Mouse (Mus musculus) hindbrain, embryonic 14.5 days (tissue): ENCODE results near the gene Rab23. TPM values are rescaled to one million over a fixed set of nuclear protein-coding genes. Genes with fewer than 3 reads are reported as not detected.
"Not testable (repeated sequence)": the region's sequence is repeated elsewhere in the genome, so short reads cannot be mapped to it uniquely, and the experiment has no call there.

Experiments used
- ATAC-seq: fragments of 200-750 bp; cut with Nextera tagmentation; 2 replicates; pipeline ENCODE4 v1.8.0; 2017; ENCODE audit warnings: moderate number of reproducible peaks, mild to moderate bottlenecking, moderate TSS enrichment, moderate library complexity; ENCODE audit not compliant: low FRiP score
- DNase-seq: peaks from one replicate; pipeline ENCODE4 v3.0.0-alpha.2; 2015; ENCODE audit warnings: low spot score
- H3K27ac ChIP-seq: fragments of 300-500 bp; sonication (generic); 2 replicates; pipeline ENCODE4 v1.5.1; 2014; ENCODE audit warnings: mild to moderate bottlenecking, moderate library complexity
- H3K27me3 ChIP-seq: fragments of 300-500 bp; sonication (generic); 2 replicates; pipeline ENCODE4 v1.6.1; 2014; ENCODE audit warnings: mild to moderate bottlenecking, low read length, mixed read lengths; ENCODE audit not compliant: control insufficient read depth, insufficient read depth
- H3K36me3 ChIP-seq: fragments of 300-500 bp; sonication (generic); replicated peaks from 2 replicates; pipeline ENCODE4 v1.6.1; 2014; ENCODE audit not compliant: control insufficient read depth, insufficient read depth
- H3K4me1 ChIP-seq: fragments of 300-500 bp; sonication (generic); replicated peaks from 2 replicates; pipeline ENCODE4 v1.6.1; 2014; ENCODE audit warnings: antibody characterized with exemption, low read length, mixed read lengths; ENCODE audit not compliant: control insufficient read depth, insufficient read depth
- H3K4me2 ChIP-seq: fragments of 300-500 bp; sonication (generic); replicated peaks from 2 replicates; pipeline ENCODE4 v1.6.1; 2014; ENCODE audit warnings: mild to moderate bottlenecking, moderate library complexity
- H3K4me3 ChIP-seq: fragments of 300-500 bp; sonication (generic); replicated peaks from 2 replicates; pipeline ENCODE4 v1.5.1; 2014; ENCODE audit warnings: mild to moderate bottlenecking, low read length
- H3K9ac ChIP-seq: fragments of 300-500 bp; sonication (generic); 2 replicates; pipeline ENCODE4 v1.6.1; 2014
- H3K9me3 ChIP-seq: fragments of 300-500 bp; sonication (generic); 2 replicates; pipeline ENCODE4 v1.6.1; 2016; ENCODE audit warnings: low read length; ENCODE audit not compliant: control insufficient read depth
- WGBS: fragments of 180-500 bp; shearing (Covaris S2); extraction: QIAGEN DNeasy Blood & Tissue Kit; methylation state at CpG from one replicate; pipeline ENCODE4 v1.1.7; 2014; 5-methylcytosine and 5-hydroxymethylcytosine counted together
- polyA plus RNA-seq: library from polyadenylated mRNA; unstranded; fragments of >200 nt; fragmentation: Nextera tagmentation; extraction: Ambion mirVana; gene quantifications from 2 replicates; pipeline ENCODE4 v1.2.1, GENCODE M21; 2014

Gene Rab23
- polyA plus RNA-seq, 1 experiment from 2014 or later, result 27.9 TPM

DNA sequence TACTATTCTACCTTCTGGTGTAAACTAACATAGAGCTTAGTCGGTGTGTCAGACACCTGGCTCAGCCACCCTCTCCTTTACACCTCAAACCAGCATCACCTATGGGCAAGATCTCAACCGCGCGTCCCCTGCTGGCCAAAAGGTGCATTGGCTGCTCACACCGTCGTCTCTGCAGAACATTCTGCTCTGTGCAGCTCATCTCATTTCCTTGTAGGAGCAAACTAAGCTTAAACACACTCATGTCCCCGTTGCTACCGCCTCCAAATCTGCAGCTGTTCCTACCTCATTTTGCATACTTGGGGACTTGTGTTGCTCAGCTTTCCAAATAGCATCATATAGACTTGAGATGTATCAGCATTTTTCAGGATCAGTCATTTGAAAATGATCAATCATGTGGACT is 23.2 kb downstream of the Rab23 start:
- Histone ChIP-seq H3K4me3 (no peak overlapping the region), H3K36me3 (peaks cover 35% of the 10 kb centered on the region), H3K27ac (no peak overlapping the region), H3K4me1 (no peaks in the 10 kb centered on the region), H3K27me3 (no peaks in the 10 kb centered on the region), H3K9me3 (no peaks in the 10 kb centered on the region), H3K9ac (no peak overlapping the region), H3K4me2 (no peak overlapping the region)
- ATAC-seq (no peak), DNase-seq (no peak)
- 20% methylated on average over 8 of the region's 8 CpGs for WGBS

DNA sequence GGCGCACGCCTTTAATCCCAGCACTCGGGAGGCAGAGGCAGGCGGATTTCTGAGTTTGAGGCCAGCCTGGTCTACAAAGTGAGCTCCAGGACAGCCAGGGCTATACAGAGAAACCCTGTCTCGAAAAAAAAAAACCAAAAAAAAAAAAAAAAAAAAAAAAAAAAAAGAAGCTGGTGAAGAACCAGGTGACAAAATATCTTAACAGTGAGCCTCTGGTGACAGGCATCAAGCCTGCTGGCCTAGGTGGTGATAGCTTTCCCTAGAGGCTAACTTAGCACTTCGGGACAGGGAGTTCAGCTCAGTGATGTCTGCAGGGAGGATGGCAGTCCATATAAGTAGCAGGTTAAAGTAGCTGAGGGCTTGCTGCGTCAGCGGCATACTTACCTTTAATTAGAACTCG is 25.1 kb downstream of the Rab23 start:
- H3K4me1 ChIP-seq, H3K4me3 ChIP-seq, DNase-seq, ATAC-seq, H3K4me2 ChIP-seq, H3K9me3 ChIP-seq, H3K9ac ChIP-seq, H3K27me3 ChIP-seq, H3K27ac ChIP-seq: not testable (repeated sequence)
- H3K36me3 ChIP-seq, result peaks cover 18% of the 10 kb centered on the region
- 96% methylated on average over 9 of the region's 9 CpGs for WGBS

DNA sequence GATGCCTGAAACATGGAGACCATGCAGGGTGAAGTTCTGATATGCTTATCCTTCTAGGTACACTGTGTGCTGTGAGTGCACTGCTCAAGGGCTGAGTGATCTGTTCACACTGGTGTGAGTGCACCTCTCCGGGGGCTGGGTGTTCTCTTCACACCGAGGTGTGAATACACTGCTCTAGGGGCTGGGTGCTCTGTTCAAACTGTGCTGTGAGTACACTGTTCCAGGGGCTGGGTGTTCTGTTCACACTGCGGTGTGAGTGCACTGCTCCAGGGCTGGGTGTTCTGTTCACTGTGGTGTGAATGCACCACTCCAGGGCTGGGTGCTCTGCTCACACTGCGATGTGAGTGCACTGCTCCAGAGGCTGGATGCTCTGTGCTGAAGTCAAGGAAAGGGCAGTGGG is 26.2 kb downstream of the Rab23 start:
- Histone ChIP-seq H3K9me3 (no peaks in the 10 kb centered on the region), H3K27ac (no peak overlapping the region), H3K36me3 (peaks cover 9% of the 10 kb centered on the region), H3K27me3 (no peaks in the 10 kb centered on the region), H3K4me3 (no peak overlapping the region), H3K4me1 (no peaks in the 10 kb centered on the region), H3K9ac (no peak overlapping the region), H3K4me2 (no peak overlapping the region)
- 97% methylated on average over 4 of the region's 4 CpGs for WGBS
- ATAC-seq (no peak), DNase-seq (no peak)

DNA sequence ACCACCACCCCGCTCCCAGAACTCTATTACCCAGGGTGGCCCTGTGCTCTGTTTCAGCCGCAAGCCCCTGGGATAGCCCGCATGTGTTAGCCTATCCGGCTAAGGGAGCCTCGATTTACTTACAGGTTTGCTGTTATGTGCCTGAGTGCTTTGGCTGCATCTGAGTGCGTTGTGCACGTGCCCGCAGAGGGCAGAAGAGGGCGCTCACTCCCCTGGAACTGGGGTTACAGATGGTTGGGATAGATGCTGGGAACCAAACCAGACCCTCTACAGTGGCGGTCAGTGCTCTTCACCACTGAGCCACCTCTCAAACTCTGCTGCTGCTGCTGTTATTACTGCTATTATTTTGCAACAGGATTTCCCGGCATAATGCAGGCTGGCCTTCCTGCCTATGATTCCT is 29.4 kb downstream of the Rab23 start:
- Histone ChIP-seq H3K27me3 (no peaks in the 10 kb centered on the region), H3K9me3 (no peaks in the 10 kb centered on the region), H3K4me3 (no peak overlapping the region), H3K4me1 (no peaks in the 10 kb centered on the region), H3K9ac (no peak overlapping the region), H3K27ac (no peak overlapping the region), H3K4me2 (no peak overlapping the region), H3K36me3 (no peaks in the 10 kb centered on the region)
- WGBS, result 96% methylated on average over 11 of the region's 11 CpGs
- DNase-seq, result no peak
- no peak for ATAC-seq

DNA sequence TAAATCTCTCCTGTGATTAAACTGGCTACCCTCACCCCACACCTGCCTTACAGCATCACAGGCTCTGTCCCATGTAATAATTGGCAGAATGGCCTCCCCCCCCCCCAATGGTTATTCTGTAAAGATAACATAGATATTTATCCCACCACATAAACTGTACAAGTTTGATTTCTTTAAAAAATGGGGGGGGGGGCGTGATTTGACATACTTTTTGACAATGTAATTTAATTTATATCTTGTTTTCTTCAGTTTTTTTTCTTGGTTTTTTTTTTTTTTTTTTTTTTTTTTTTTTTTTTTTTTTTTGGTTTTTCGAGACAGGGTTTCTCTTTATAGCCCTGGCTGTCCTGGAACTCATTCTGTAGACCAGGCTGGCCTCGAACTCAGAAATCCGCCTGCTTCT is 30.0 kb downstream of the Rab23 start:
- not testable (repeated sequence) for DNase-seq, H3K4me1 ChIP-seq, H3K4me2 ChIP-seq, H3K36me3 ChIP-seq, H3K4me3 ChIP-seq, H3K27ac ChIP-seq, H3K9ac ChIP-seq, ATAC-seq, H3K27me3 ChIP-seq, H3K9me3 ChIP-seq
- WGBS, result 93% methylated on average over 3 of the region's 4 CpGs

DNA sequence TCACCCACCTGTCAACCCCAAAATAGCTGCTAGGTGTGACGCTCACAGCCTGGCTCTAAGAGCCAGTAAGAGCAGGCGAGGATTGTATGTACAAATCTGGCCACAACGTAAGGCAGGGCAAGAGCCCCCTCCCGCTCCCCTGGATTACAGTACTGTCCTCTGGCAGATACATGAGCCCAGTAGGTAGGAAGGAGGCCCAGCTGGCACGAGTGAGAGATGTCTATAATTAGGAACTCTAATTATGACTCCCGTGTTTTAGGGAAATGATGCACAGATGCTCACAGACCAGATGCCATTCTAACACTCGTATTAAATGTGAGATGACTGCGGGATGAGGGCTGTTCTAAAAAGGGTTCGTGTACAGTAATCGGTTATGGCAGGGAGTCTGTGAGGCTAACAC is 31.6 kb downstream of the Rab23 start:
- H3K36me3 ChIP-seq, result no peaks in the 10 kb centered on the region
- H3K4me3 ChIP-seq, result no peak overlapping the region
- 65% methylated on average over 10 of the region's 10 CpGs for WGBS
- H3K9ac ChIP-seq, result no peak overlapping the region
- ATAC-seq (peak; percentile 70), DNase-seq (no peak)
- no peak overlapping the region for H3K4me2 ChIP-seq
- peaks cover 1% of the 10 kb centered on the region; the same call in 1 of the 2 replicates for H3K4me1 ChIP-seq
- H3K9me3 ChIP-seq, result no peaks in the 10 kb centered on the region
- H3K27ac ChIP-seq, result no peak overlapping the region
- H3K27me3 ChIP-seq, result peaks cover under 1% of the 10 kb centered on the region; the same call in 1 of the 2 replicates

DNA sequence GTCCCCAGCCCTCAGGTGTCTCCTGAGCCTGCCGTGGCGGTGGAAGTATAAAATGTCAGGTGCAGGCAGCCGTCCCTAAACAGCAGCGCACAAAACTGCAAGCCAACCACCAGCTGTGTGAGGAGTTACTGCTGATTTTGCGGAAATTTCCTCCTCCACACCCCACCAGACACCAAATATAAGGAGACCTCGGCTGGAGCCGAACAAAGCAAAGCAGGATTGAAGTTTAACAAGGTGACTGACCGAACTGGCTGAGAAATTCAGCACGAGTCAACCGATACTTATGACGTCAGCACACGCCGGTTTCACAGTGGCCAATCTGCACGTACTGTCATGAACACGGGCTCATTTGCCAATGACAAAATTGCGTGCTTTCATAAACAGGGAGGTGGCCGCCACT is 34.4 kb downstream of the Rab23 start:
- no peak overlapping the region for H3K4me3 ChIP-seq
- no peak overlapping the region for H3K9ac ChIP-seq
- ATAC-seq (no peak), DNase-seq (no peak)
- H3K27me3 ChIP-seq, result peaks cover 4% of the 10 kb centered on the region; the same call in 1 of the 2 replicates
- no peaks in the 10 kb centered on the region for H3K9me3 ChIP-seq
- H3K36me3 ChIP-seq, result no peaks in the 10 kb centered on the region
- WGBS, result 93% methylated on average over 17 of the region's 17 CpGs
- H3K4me2 ChIP-seq, result no peak overlapping the region
- peaks cover 12% of the 10 kb centered on the region; the same call in 1 of the 2 replicates for H3K4me1 ChIP-seq
- H3K27ac ChIP-seq, result no peak overlapping the region

DNA sequence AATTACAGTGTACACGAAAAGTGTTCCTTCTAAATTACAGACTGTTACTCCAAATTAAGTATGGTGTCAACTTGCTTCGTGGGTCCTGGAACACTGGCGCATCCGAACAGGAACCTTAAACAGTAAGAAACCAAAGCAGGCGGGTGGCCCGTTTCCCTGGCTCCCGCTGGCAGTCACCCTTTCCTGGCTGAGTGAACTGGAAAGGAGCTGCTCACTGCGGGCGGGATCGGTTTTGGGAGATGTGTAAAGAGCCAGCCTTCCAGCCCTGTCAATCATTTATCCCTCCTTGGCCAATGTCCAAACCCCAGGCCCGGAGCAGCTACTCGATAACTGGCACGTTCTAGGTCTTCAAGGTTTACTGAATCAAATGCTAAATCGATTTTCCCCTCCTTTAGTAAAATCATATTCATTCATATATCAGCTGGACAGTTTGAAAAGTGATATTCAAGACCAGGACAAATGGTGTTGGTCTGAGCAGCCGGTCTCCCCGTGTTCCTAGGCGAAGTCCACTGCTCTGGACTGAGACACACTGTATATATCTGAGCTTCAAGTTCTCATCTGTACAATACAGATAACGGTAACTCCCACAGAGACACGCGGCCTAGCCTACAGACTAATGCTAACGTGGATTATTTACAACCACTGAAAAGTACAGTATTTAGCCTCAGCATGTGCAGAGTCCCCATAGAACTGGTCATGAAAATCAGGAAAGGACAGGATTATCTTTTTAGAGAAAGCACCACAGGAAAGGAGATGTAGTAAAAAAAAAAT is 35.5 kb downstream of the Rab23 start:
- H3K36me3 ChIP-seq, result no peaks in the 10 kb centered on the region
- no peak for DNase-seq
- peaks cover 4% of the 10 kb centered on the region; the same call in 1 of the 2 replicates for H3K27me3 ChIP-seq
- H3K27ac ChIP-seq, result no peak overlapping the region
- no peak for ATAC-seq
- H3K9me3 ChIP-seq, result no peaks in the 10 kb centered on the region
- peaks cover 12% of the 10 kb centered on the region; the same call in 1 of the 2 replicates for H3K4me1 ChIP-seq
- WGBS, result 80% methylated on average over 21 of the region's 21 CpGs
- no peak overlapping the region for H3K4me2 ChIP-seq
- no peak overlapping the region for H3K9ac ChIP-seq
- no peak overlapping the region for H3K4me3 ChIP-seq

DNA sequence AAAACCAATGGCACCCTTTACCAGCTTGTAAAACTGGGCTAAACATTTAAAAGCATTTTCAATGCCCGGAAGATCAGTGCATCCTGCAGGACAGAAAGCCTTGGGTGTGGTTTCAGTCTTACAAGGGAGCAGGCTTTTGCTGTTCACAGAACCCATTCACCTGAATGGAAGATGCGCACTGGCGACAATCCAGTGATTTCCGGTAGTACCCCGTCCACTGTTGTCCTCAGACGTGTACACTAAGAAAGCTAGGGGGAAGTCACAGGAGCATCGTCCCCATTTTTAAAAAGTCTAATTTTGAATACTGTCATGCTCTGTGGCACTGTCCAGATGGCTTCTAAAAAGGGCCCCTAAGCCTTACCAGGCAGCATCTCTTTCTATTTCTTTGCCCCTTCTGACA is 36.1 kb downstream of the Rab23 start:
- Histone ChIP-seq H3K4me3 (no peak overlapping the region), H3K27ac (no peak overlapping the region), H3K27me3 (peaks cover 4% of the 10 kb centered on the region; the same call in 1 of the 2 replicates), H3K9ac (no peak overlapping the region; the same call in 1 of the 2 replicates), H3K4me2 (no peak overlapping the region), H3K36me3 (peaks cover 6% of the 10 kb centered on the region), H3K9me3 (no peaks in the 10 kb centered on the region), H3K4me1 (peaks cover 12% of the 10 kb centered on the region; the same call in 1 of the 2 replicates)
- DNase-seq (no peak), ATAC-seq (no peak)
- 87% methylated on average over 7 of the region's 7 CpGs for WGBS
